Mouse (Mus musculus) yolk sac, embryonic 10.5 days (tissue): ENCODE data around the gene Stk32b.
A peak's percentile ranks its signal among the peaks of the same experiment; 100 is the strongest.

Experiments
- DNase-seq: peaks from one replicate; pipeline ENCODE4 v3.0.0-alpha.2; 2017; ENCODE audit warnings: low spot score

Stk32b gene

DNA sequence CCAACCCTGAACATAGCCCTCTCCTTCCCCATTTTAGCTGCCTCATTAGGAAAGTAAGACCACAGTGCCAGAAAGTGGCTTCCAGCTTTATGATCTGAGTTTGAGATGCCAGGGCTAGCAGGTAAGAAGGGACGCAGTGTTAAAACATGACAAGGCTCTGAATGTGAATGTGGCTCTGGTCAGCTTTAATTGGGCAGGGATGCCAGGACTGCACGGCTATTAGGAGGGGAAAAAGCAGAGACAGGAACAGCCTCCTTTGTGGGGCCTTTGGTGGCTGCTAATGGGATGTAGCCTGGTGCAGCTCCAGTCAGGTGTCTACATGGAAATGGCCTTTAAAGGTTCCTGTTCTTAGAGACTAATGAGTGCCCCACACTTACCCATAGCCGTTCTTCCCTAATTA is 52.0 kb downstream of the Stk32b start:
- no peak for DNase-seq

DNA sequence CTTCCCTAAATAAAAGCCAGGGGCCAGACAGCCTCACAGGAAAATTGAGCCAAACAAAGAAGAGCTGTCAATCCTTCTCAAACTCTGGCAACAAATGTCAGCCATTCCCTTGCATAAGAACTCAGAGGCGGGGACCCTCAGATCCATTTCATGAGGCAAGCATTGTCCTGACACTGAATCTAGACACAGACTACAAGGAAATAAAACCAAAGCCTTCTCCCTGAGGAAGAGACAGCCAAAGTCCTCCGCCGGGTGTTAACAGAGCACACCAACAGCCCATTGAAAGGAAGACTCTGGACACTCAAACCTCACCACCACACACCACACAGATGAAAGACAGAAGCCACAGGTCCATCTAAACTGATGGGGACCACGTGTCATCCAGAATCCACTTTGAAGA is 57.8 kb downstream of the Stk32b start:
- DNase-seq: no peak

DNA sequence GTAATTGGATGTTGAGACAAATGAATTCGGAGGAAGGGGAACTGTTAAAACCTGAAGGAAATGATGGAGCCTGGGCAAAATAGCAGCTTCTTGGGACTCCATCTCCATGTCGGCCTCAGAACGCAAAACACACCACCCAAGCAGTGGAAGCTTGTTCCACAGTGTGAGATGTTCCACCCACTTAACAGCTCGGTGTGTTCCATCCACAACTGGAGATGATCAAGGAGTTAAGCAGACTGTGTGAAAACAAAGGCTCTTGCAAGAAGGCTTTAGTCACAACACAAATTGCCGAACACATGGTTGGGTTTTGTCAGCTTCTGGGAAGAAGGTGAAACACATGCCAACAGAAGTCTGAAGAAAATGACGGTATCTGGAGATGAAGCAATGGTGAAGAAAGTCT is 59.2 kb downstream of the Stk32b start:
- DNase-seq: no peak

DNA sequence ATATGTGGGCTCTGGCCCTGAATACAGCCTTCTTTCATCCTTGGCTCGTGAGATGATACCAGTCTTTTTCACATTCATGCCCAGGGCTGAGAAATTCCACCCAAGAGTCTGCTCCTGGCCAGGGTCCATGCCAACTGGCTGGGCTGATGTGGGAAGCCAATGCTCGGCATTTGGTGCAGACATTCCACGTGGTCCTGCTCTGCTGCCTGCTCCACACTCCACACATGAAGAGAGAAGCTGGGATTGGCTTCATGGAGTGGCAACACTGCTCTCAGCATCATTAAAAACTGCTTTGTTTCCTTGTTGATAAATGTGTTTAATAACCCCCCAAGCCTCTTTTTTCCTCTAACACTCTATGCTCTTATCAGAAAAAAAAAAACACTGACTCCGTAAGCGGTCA is 61.8 kb downstream of the Stk32b start:
- DNase-seq: no peak

DNA sequence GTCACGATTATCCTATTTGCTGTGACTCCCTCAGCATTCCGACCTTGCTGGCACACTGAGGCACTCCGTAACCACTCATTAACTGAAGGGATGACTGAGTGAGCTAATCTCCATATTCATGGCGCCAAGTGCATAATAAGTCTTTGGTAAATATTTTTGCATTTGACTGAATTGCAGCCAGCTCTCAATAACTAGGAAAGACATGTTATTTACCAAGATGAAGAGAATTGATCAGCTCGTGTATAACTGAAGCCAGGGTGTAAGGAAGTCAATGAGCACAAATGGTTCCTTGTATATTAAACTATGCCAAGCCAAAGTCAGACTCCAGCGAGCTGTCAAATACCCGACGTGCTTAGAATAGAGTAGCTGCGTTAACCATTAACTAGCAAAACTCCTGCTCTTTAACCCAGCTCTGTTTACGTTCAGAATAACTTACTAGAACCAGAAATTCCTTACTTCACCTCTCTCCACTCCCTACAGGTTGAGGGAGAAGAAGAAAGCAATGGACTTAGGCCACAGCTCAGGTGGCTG is 66.2 kb downstream of the Stk32b start:
- DNase-seq: peak; percentile 81

DNA sequence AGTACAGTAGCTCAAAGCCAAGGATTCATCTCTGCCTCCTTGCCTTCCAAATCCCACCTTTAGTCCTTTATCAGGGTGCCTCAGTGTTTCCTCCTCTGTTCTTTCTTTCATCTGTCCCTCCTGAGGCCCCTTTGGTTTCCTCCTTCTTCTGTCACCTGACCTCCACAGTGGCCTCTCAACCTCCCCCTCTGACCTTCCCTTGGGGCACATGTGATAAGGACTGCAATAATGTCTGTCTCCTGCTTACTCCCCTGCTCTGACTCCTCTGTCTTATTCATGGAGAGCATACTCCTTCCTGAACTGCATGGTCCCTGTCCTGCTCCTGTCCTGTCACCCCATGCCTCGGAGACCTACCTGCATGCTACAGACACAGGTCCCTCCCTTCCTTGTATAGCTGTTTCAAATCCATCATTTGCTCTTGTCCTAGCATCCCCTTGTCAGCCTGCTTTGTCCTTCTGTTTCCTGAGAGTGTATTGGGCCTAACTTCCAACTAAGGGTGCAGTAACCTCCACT is 66.8 kb downstream of the Stk32b start:
- DNase-seq: no peak

DNA sequence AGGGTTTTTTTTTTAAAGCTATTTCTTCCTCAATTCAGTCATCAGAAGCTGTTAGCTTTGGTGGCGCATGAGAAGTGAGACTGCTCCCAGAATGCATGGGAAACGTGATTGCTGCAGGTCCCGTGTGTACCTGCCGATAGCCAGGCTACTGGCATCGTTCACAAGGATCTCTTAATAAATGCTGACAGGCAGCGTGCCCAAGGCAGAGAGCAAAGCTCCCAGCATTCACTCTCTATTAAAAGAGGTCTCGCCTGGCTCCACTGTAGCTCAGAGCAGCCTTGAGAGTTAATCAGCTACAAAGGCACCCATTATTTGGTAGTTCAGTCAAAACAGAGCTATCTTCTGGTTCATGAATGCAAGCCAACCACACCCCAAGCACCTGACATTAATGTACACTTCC is 72.9 kb downstream of the Stk32b start:
- DNase-seq: no peak

- no peak for DNase-seq
Observed at GRCm38 (mm10) chr5:37642486-37642885, 74.5 kb downstream of the Stk32b start.

DNA sequence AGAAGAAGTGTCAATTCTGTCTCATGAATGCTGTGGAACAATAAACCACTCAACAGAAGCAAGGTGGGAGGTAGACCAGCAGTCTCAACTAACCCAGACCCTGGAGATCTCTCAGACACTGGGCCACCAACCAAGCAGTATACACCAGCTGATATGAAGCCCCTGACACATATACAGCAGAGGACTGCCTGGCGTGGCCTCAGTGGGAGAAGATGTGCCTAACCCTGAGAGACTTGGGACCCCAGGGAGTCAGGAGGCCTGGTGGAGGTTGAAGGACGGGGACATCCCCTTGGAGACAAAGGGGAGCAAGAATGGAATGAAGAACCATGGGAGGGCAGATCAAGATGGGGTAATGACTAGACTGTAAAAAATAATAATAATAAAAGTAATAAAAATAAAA is 82.2 kb downstream of the Stk32b start:
- no peak for DNase-seq

GRCm38 (mm10) chr5:37627437-37628163 is 89.4 kb downstream of the Stk32b start:
- DNase-seq: no peak

GRCm38 (mm10) chr5:37611874-37612273 is 105.1 kb downstream of the Stk32b start:
- no peak for DNase-seq

DNA sequence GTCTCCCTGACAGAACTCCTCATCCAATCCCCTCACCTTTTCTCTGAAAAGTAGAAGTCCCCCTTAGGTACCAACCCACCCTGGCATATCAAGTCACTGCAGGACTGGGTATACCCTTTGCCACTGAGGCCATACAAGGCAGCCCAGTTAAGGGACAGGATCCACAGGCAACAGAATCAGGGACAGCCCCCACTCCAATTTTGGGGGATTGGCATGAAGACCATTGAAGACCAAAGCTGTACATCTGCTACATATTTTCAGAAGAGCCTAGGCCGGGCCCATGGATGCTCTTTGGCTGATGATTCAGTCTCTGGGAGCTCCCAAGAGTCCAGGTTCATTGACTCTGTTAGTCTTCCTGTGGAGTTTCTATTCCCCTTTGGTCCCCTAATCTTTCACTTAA is 117.4 kb downstream of the Stk32b start:
- DNase-seq: no peak

DNA sequence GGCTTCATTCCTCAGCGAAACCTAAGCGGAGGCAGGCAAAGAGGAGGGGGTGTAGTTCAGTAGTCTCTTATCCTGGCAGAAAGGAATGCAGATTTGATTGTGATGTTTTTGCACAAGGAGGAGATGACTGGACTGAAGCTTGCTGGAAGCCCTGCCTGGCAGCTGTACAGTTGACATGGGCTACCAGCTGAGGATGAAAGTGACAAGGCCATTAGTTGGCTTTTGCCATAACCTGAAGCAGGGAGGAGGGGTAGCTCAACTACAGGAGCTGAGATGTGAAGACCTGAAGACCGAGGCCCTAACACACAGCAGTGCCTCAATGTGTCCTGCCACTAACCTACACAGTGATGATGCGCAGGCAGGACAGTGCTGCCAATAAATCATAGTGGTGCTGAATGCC is 118.7 kb downstream of the Stk32b start:
- no peak for DNase-seq

GRCm38 (mm10) chr5:37592411-37592810 is 124.6 kb downstream of the Stk32b start:
- DNase-seq: no peak

- no peak for DNase-seq
Observed at GRCm38 (mm10) chr5:37587861-37588260, 129.1 kb downstream of the Stk32b start.

DNA sequence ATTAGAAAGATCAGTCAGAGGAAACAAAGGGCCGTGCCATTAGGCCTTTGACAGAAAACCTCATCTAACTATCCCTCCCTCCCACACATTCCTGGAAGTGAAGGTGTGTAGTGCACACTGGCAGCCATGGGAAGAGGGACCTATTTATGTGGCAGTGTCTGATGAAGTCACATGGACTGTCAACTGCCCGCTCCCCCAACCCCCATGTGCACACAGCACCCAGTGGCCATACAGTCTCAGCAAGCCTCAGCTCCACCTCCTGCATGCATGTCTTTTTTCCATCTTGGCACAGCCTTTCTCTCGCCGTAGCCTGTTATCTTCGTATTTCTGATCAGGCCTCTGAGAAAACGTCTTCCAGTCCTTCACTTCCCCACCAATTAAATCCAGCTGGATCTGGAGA is 130.9 kb downstream of the Stk32b start:
- DNase-seq: no peak

DNA sequence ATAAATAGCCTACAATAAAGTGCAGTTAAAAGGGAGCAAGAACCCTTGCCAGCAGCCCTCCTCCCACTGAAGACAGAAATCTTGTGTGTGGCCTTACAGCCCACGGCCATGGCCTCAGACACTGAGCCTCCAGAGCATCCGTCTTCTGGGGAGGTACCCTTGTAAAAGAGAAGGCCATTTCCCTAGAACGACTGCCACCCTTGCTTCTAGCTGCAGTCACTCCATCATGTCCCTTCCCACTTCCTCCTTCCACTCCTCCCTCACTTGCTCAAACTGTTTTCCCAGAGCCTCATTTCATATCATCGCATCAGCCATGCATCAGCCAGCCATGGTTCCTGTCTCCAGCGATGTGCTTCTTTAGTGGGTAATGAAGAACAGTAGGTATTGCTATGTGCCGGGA is 141.5 kb downstream of the Stk32b start:
- no peak for DNase-seq

DNA sequence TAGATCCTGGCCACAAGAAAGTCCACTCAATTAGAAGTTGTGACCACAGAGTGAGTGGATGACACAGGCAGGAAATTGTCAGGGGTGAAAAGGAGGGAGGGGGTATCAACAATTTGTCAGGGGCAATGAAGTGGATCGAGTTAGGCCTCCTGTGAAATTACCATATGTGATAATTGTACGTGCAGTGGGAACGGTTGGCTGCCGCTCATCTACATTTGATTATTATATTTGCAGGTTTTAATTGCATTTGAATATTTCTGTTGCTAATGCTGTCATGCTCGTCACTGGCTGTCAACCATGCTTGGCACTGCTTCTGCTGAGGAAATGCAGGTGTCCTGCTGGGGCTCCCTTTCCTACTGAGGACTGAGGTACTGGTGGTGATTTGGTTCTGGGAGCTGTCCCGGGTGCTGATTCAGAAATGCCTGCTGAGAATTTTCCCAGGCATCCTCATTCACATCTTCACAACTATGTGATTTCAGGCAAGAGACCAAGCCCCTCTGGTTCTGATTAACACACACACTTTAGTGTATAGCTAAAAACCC is 159.6 kb downstream of the Stk32b start:
- DNase-seq: no peak

GRCm38 (mm10) chr5:37554231-37554630 is 162.7 kb downstream of the Stk32b start:
- no peak for DNase-seq

GRCm38 (mm10) chr5:37551649-37552048 is 165.3 kb downstream of the Stk32b start:
- DNase-seq: no peak

DNA sequence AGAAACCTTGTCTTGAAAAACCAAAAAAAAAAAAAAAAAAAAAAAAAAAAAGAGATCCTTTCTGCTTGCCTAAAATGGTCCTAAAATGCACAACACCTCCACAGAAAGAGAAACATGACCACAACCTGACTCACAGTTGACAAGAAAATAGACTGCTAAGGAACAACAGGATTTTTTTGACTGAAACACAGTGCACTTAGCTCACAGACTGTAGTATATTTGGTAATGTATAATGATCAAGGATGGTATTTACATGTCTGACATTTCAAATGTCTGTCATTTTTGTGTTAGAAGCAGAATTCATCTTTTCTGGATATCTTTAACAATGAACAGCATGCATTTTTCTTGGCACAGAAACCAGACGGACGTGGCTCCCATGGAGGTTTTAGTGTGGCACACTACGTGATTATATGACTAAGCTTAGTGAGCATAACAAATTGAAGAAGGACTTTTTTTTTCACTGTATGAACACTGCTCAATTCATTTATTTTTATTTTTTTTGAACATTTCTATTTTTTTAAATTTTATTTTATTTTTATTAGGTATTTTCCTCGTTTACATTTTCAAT is 181.2 kb downstream of the Stk32b start:
- no peak for DNase-seq

- no peak for DNase-seq
Observed at GRCm38 (mm10) chr5:37535227-37535626, 181.7 kb downstream of the Stk32b start.

DNA sequence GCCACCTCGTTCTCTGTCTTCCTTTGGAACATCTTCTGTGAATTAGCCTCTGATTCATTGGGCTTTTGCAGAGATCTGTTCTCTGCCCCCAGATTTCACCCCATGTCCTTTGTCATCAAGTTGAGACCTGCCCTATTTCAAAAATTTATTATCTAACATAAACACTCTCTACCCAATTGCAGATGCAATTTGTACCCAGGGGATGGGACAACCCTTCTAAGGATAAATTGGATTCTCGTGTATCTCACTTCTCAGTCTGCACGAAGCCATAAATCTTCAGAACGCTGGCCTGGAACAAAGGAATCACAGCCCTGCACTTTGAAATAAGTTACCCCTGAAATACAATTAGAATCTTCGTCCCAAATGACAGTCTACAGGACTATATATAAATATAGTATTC is 191.6 kb downstream of the Stk32b start:
- DNase-seq: no peak
